Mouse (Mus musculus): ENCODE measurements at regions not wholly inside any gene's neighbourhood (a gene's known extent, or its start where the extent isn't known, plus 50 kb on each side); places are given as distances from the start of the nearest gene placed in this dataset.

GRCm38 (mm10) chr3:58126996-58127395, 279.1 kb upstream of the Pfn2 start:
- TF ChIP-seq POLR2A (IDR thresholded peaks at IDR 0.05; ENCODE audit: insufficient read length, low read depth) (no peak), POLR2AphosphoS2 (IDR thresholded peaks at IDR 0.05; ENCODE audit: insufficient read length, low read depth) (no peak), TCF12 (IDR thresholded peaks at IDR 0.05; ENCODE audit: insufficient read depth, poor library complexity, severe bottlenecking) (no peak), MAX (IDR thresholded peaks at IDR 0.05; ENCODE audit: low read depth) (no peak), E2F4 (IDR thresholded peaks at IDR 0.05; ENCODE audit: insufficient read depth) (no peak), MYOD1 (IDR thresholded peaks at IDR 0.05; ENCODE audit: control insufficient read depth in 1 of 3, insufficient read length in 2 of 3, low read depth in 2 of 3) (no peak)
